Mouse (Mus musculus) heart, embryonic 12.5 days (tissue): ENCODE results near the gene Rnf126. TPM values are rescaled to one million over a fixed set of nuclear protein-coding genes. Genes with fewer than 3 reads are reported as not detected.
"Not testable (repeated sequence)": the region's sequence is repeated elsewhere in the genome, so short reads cannot be mapped to it uniquely, and the experiment has no call there.

Experiments used
- ATAC-seq: fragments of 200-750 bp; cut with Nextera tagmentation; 2 replicates; pipeline ENCODE4 v1.8.0; 2017; ENCODE audit warnings: moderate TSS enrichment, moderate library complexity; ENCODE audit not compliant: insufficient number of reproducible peaks, low FRiP score
- H3K27ac ChIP-seq: fragments of 300-500 bp; sonication (generic); 2 replicates; pipeline ENCODE4 v1.5.1; 2016; ENCODE audit warnings: mild to moderate bottlenecking, moderate library complexity; ENCODE audit not compliant: poor library complexity, severe bottlenecking
- H3K27me3 ChIP-seq: fragments of 300-500 bp; sonication (generic); replicated peaks from 2 replicates; pipeline ENCODE4 v1.6.1; 2016; ENCODE audit warnings: mild to moderate bottlenecking, moderate library complexity
- H3K36me3 ChIP-seq: fragments of 300-500 bp; sonication (generic); 2 replicates; pipeline ENCODE4 v1.6.1; 2016; ENCODE audit warnings: mild to moderate bottlenecking, moderate library complexity
- H3K4me1 ChIP-seq: fragments of 300-500 bp; sonication (generic); replicated peaks from 2 replicates; pipeline ENCODE4 v1.6.1; 2016; ENCODE audit warnings: mild to moderate bottlenecking
- H3K4me2 ChIP-seq: fragments of 300-500 bp; sonication (generic); 2 replicates; pipeline ENCODE4 v1.6.1; 2016; ENCODE audit warnings: mild to moderate bottlenecking, moderate library complexity
- H3K4me3 ChIP-seq: fragments of 300-500 bp; sonication (generic); 2 replicates; pipeline ENCODE4 v1.5.1; 2016; ENCODE audit warnings: mild to moderate bottlenecking
- H3K9ac ChIP-seq: fragments of 300-500 bp; sonication (generic); 2 replicates; pipeline ENCODE4 v1.6.1; 2016; ENCODE audit warnings: mild to moderate bottlenecking, moderate library complexity
- H3K9me3 ChIP-seq: fragments of 300-500 bp; sonication (generic); replicated peaks from 2 replicates; pipeline ENCODE4 v1.6.1; 2016; ENCODE audit warnings: mild to moderate bottlenecking, moderate library complexity
- WGBS: fragments of 180-500 bp; shearing (Covaris S2); methylation state at CpG from one replicate; pipeline ENCODE4 v1.1.7; 2016; 5-methylcytosine and 5-hydroxymethylcytosine counted together
- polyA plus RNA-seq: library from polyadenylated mRNA; unstranded; fragments of >200 nt; fragmentation: Nextera tagmentation; extraction: Ambion mirVana; gene quantifications from 2 replicates; pipeline ENCODE4 v1.2.1, GENCODE M21; 2016

The Rnf126 gene
- polyA plus RNA-seq, 1 experiment from 2014 or later, result 78.9 TPM

GRCm38 (mm10) chr10:79765228-79765745, 1.5 kb downstream of the Rnf126 start:
- H3K27ac ChIP-seq, result no peak overlapping the region
- 0 out of 2 replicates have a peak, but pooled peaks cover under 1% of the 10 kb centered on the region for H3K27me3 ChIP-seq
- H3K9ac ChIP-seq, result peak overlapping the region; percentile 94; the same call in 1 of the 2 replicates
- 82% methylated on average over 2 of the region's 2 CpGs for whole genome bisulfite sequencing
- no peaks in the 10 kb centered on the region for H3K9me3 ChIP-seq
- H3K4me2 ChIP-seq, result peak overlapping the region; percentile 81
- peak overlapping the region; percentile 89 for H3K4me3 ChIP-seq
- peaks cover 39% of the 10 kb centered on the region for H3K4me1 ChIP-seq
- H3K36me3 ChIP-seq, result peaks cover 22% of the 10 kb centered on the region
- no peak for ATAC-seq

GRCm38 (mm10) chr10:79764234-79764633, 2.5 kb downstream of the Rnf126 start:
- H3K9ac ChIP-seq, result peak overlapping the region; percentile 49; the same call in 1 of the 2 replicates
- WGBS, result 81% methylated on average over 7 of the region's 7 CpGs

DNA sequence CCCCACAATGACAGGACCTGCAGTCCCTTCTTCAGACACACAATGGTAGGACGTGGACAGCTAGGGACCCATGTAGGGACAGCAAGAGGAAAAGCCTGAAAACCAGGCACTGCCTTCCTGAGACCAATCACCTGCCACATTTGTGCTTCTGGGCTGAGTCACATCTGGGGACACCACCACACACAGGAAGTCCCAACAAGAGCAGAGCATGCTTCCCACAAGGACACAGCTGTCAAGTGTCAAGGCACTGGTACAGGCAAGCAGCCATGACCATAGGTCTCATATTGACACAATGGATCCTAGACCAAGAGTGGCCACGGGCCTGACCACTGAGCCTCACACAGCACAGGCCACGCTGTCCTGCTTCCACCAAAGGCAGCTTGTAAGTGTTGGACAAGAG, 3.9 kb downstream of the Rnf126 start:
- 87% methylated on average over 3 of the region's 3 CpGs for WGBS
- no peaks in the 10 kb centered on the region for H3K27me3 ChIP-seq
- H3K9ac ChIP-seq, result 0 out of 2 replicates have a peak overlapping the region, but pooled peaks have one; percentile 7
- H3K4me2 ChIP-seq, result no peak overlapping the region
- H3K36me3 ChIP-seq, result peaks cover 44% of the 10 kb centered on the region
- no peaks in the 10 kb centered on the region for H3K9me3 ChIP-seq
- no peak overlapping the region for H3K4me3 ChIP-seq
- no peak overlapping the region for H3K27ac ChIP-seq
- no peak for ATAC-seq
- peaks cover 35% of the 10 kb centered on the region for H3K4me1 ChIP-seq

More at GRCm38 (mm10) chr10:79764234-79764633, 2.5 kb downstream of the Rnf126 start:
- H3K27me3 ChIP-seq, result no peaks in the 10 kb centered on the region
- H3K27ac ChIP-seq, result no peak overlapping the region
- H3K4me1 ChIP-seq, result peaks cover 39% of the 10 kb centered on the region
- no peak for ATAC-seq
- no peaks in the 10 kb centered on the region for H3K9me3 ChIP-seq
- no peak overlapping the region for H3K4me3 ChIP-seq
- no peak overlapping the region for H3K4me2 ChIP-seq
- peaks cover 31% of the 10 kb centered on the region for H3K36me3 ChIP-seq

DNA sequence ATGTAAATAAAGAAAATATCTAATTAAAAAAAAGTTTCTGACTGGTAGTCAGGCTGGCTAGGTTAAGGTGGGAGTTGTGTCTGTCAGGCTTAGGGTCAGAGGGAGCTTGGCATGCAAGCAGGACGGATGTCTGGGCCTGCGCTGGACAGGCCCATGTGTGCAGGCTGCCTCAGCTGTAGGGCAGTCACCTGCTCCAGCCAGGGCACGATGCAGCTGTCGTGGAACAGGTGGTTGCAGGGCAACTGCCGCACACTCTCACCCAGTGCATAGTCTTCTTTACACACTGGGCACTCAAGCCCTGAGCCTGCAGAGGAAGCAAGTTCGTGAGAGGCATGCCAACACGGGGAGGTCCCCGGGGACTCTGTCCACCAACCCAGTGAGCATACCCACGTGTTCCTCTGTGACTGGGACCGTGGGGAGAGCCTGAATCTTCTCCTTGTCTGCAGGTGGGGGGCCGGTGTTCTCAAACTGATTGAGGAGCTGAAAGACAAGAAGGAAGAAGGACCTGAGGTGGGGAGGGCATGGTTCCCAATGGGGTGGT, 6.1 kb downstream of the Rnf126 start:
- Histone ChIP-seq H3K9ac (no peak overlapping the region), H3K27me3 (0 out of 2 replicates have a peak, but pooled peaks cover 5% of the 10 kb centered on the region), H3K36me3 (peaks cover 64% of the 10 kb centered on the region), H3K9me3 (no peaks in the 10 kb centered on the region), H3K4me1 (peaks cover 28% of the 10 kb centered on the region), H3K27ac (no peak overlapping the region), H3K4me3 (no peak overlapping the region), H3K4me2 (no peak overlapping the region)
- no peak for ATAC-seq
- WGBS, result 91% methylated on average over 11 of the region's 11 CpGs

GRCm38 (mm10) chr10:79759675-79760074, 7.1 kb downstream of the Rnf126 start:
- H3K27ac ChIP-seq, ATAC-seq, H3K4me3 ChIP-seq, H3K9me3 ChIP-seq, H3K4me2 ChIP-seq, H3K27me3 ChIP-seq, H3K9ac ChIP-seq: not testable (repeated sequence)
- Histone ChIP-seq H3K4me1 (peaks cover 26% of the 10 kb centered on the region), H3K36me3 (peaks cover 64% of the 10 kb centered on the region)
- WGBS, result 90% methylated on average over 1 of the region's 1 CpGs

GRCm38 (mm10) chr10:79756660-79757059, 10.1 kb downstream of the Rnf126 start:
- H3K4me2 ChIP-seq, result no peak overlapping the region
- H3K27ac ChIP-seq, result no peak overlapping the region
- WGBS, result 86% methylated on average over 24 of the region's 24 CpGs
- H3K9ac ChIP-seq, result no peak overlapping the region
- H3K4me3 ChIP-seq, result no peak overlapping the region
- 0 out of 2 replicates have a peak, but pooled peaks cover 10% of the 10 kb centered on the region for H3K27me3 ChIP-seq
- H3K9me3 ChIP-seq, result no peaks in the 10 kb centered on the region
- peaks cover 56% of the 10 kb centered on the region for H3K36me3 ChIP-seq
- peaks cover 8% of the 10 kb centered on the region for H3K4me1 ChIP-seq
- ATAC-seq, result no peak

GRCm38 (mm10) chr10:79755854-79756253, 10.9 kb downstream of the Rnf126 start:
- H3K9ac ChIP-seq, result no peak overlapping the region
- H3K36me3 ChIP-seq, result peaks cover 48% of the 10 kb centered on the region
- WGBS, result 85% methylated on average over 3 of the region's 3 CpGs
- peaks cover 8% of the 10 kb centered on the region for H3K4me1 ChIP-seq
- no peak overlapping the region for H3K27ac ChIP-seq
- no peak overlapping the region for H3K4me2 ChIP-seq
- H3K27me3 ChIP-seq, result 0 out of 2 replicates have a peak, but pooled peaks cover 10% of the 10 kb centered on the region
- H3K9me3 ChIP-seq, result no peaks in the 10 kb centered on the region
- H3K4me3 ChIP-seq, result no peak overlapping the region
- no peak for ATAC-seq

GRCm38 (mm10) chr10:79754856-79755516, 11.8 kb downstream of the Rnf126 start, which contains the start of gene Fgf22:
Gene Fgf22, plus strand, starts transcription at chr10:79755076.
- Histone ChIP-seq H3K4me1 (peaks cover 8% of the 10 kb centered on the region), H3K4me3 (peak within 1 kb of the TSS; percentile 42), H3K9ac (peak within 1 kb of the TSS; percentile 65), H3K4me2 (peak within 1 kb of the TSS; percentile 82), H3K27ac (no peak within 1 kb of the TSS), H3K36me3 (peaks cover 39% of the 10 kb centered on the region), H3K27me3 (0 out of 2 replicates have a peak, but pooled peaks cover 10% of the 10 kb centered on the region), H3K9me3 (no peaks in the 10 kb centered on the region)
- peak; percentile 71; the same call in 1 of the 2 replicates for ATAC-seq
- under 1% methylated on average over 36 of the region's 36 CpGs for WGBS

GRCm38 (mm10) chr10:79748496-79748895, 18.3 kb downstream of the Rnf126 start:
- H3K27me3 ChIP-seq, result no peaks in the 10 kb centered on the region
- H3K9me3 ChIP-seq, result no peaks in the 10 kb centered on the region
- H3K4me3 ChIP-seq, result no peak overlapping the region
- no peak overlapping the region for H3K9ac ChIP-seq
- peaks cover 12% of the 10 kb centered on the region for H3K36me3 ChIP-seq
- peaks cover 12% of the 10 kb centered on the region for H3K4me1 ChIP-seq
- H3K27ac ChIP-seq, result no peak overlapping the region
- WGBS, result 71% methylated on average over 6 of the region's 6 CpGs
- no peak for ATAC-seq
- no peak overlapping the region for H3K4me2 ChIP-seq

GRCm38 (mm10) chr10:79746774-79747151, 20.0 kb downstream of the Rnf126 start:
- Histone ChIP-seq H3K9me3 (peaks cover 3% of the 10 kb centered on the region), H3K27me3 (no peaks in the 10 kb centered on the region), H3K4me1 (peaks cover 12% of the 10 kb centered on the region), H3K9ac (0 out of 2 replicates have a peak overlapping the region, but pooled peaks have one; percentile 36), H3K36me3 (peaks cover 28% of the 10 kb centered on the region), H3K27ac (no peak overlapping the region), H3K4me2 (peak overlapping the region; percentile 63), H3K4me3 (peak overlapping the region; percentile 15; the same call in 1 of the 2 replicates)
- ATAC-seq, result peak; percentile 55; the same call in 1 of the 2 replicates
- 22% methylated on average over 6 of the region's 6 CpGs for WGBS
